Mouse (Mus musculus) mouse trophoblast stem cell (cell line): Measurements from ENCODE around the gene Cmtm7.

Experiments used
- in situ Hi-C, 2 experiments: fragments of 300-500 bp; cut with MseI, MboI; formaldehyde crosslinking; loops; 2 replicates in 1 of 2; 3 replicates in 1 of 2; pipeline ENCODE4 v1.15.1; 2025

The Cmtm7 gene

DNA sequence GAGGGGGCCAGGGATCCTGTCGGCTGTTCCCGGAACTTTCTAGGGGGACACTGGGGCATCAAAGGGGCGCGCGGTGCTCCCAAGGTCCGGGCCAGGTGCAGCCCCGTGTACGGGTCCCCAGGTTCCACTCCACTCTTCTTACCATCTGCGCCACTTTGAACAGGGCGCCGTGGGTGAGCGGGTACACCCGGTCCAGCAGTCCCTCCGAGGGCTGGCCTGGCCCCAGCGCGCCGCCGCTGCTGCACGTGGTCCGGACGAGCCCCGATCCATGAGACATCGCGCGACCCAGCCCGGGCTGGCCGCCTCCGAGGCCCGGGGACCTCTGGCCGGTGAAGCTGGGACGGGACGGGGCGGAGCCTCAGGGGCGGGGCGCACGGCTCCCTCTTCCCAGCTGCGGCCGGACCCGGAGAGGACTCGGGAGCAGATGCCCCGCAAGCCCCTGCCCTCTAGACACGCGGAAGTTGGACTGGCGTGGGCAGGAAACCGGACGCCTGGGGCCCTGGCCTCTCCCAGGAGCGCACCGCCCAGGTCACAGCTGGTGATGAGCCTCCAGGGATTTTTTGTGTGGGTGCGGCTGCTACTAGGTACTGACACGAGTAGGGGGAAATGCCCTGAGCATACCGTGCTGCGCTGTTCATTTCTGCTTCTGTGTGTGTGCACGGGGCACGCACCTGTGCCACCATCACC lies at the start of gene Cmtm7:
Gene Cmtm7 (minus strand): TSS at position 331 of the 687 bp plus-strand sequence.
- in situ Hi-C loops: no loop called here

DNA sequence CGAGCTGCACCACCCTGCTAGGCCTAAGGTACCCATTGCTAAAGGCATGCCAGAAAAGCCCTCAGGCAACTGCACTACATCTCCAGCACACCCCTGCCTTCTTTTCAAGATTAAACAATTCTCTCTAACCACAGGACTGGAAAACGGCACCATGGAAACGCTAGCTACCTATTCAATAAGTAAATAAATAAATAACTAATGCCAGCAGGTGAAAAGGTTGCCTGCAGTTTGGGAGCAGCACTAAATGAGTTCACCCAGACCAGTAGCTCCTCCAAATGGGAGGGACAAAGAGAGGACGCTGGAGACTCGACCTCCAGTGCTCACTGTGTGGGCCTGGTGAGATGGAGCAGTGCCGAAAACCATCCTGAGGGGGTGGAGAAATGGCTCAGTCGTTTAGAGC lies 48.7 kb upstream of the Cmtm7 start:
- in situ Hi-C loops: no loop called here

GRCm38 (mm10) chr9:114829669-114830068 lies 48.0 kb upstream of the Cmtm7 start:
- in situ Hi-C loops: no loop called here

DNA sequence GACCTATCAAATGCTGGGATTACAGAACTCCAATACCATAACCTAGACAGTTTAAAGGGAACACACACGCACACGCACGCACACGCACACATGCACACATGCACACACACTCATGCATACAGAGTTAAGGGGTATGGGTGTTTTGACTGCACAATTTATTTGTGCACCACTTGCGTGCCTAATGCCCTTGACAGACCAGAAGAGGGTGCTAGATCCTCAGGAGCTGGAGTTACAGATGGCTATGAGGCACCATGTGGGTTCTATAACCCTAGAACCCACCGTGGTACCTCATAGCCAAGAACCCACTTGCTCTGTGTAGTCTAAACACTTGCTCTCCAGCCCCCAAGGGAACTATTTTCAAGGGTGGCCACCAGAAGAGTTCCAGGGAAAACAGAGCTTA lies 46.7 kb upstream of the Cmtm7 start:
- in situ Hi-C loops: no loop called here

DNA sequence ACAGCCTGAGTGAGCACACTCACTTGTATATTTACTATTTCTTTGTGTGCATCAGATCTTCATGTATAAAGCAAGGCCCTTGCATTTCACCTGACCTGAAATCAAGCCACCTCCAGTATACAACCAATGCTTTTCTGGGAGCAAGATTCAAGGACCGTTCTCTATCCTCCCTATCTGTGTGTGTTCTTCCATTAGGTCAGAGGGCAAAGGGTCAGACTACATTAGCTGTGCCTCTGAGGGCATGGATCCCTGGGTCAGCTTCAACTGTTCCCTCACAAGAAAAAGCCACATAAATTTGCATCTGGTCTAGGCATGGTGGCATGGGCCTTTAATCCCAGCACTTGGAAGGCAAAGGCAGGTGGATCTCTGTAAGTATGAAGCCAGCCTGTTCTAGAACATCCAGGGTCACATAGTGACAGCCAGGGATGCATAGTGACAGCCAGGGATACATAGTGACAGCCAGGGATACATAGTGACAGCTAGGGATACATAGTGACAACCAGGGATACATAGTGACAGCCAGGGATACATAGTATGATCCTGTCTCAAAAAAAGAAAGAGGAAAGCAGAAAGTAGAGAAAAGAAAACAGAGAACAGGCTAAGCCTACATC lies 45.7 kb upstream of the Cmtm7 start:
- in situ Hi-C loops: no loop called here

DNA sequence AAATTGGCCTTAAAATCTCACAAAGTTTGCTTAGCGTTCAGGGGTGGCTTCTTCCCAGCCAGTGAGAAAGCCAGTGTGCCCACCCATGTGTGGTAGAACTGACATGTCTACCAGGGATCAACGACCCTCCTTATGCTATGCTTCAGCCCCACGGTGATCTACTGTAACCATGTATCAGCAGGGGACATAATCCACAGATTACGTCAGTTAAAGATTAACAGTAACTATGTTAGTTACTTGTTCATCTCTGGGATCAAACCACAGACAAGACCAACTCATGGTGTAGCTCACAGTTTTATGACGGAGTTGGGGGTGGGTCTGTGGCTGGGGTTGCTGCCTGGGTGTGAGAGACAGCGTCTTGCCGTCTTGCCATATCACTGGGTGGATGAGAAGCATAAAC lies 42.5 kb upstream of the Cmtm7 start:
- in situ Hi-C loops: no loop called here

DNA sequence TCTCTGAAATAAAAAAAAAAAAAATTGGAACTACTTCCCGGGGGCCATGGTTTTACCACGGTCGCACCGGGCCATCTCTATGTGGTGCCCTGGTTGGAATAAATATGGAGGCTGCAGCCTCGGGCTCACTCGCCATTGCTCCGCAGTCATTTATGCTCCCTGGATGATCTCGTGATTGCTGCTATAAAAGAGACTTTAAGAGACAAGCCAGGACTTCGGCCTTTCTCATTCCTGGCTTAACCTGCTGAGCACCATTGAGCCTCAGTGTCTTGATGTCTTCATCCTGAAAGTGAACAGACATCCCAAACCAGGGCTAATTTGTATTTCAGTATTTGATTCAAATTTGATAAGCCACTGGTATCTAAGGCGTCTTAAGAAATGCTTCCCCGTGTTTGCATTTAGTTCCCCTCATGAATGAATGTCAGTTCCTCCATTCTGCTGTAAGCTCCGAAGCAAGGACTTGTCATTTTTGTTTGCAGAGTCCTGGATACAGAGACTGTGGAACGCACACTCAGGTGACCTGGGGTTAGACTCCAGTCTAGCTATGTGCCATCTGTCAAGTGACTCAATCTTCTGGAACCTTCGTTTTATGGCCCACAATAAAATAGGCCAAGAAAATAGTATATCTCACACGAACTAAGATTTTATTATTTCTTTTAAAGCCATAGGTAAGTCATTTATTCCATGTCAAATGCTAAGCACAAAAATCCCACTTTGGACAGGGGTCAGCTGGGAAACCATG lies 40.1 kb upstream of the Cmtm7 start:
- in situ Hi-C loops: no loop called here

DNA sequence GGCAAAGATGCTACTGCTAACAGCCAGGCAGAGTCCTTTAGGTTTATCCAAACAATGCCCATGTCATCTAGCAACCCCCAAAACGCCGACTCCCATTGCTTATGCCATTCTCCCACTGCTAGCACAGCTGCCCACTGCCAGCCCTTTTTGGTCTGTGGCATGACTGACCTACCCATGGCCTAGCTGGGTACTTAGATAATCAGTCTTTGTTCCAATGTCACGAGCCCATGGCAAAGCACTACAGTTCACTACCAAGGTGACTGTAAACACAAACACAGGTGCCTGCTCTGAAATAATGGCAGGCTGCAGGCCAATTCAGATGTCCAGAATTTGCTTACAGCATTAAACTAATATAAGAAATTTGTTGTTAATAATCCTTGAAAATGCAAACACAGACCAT lies 37.3 kb upstream of the Cmtm7 start:
- in situ Hi-C loops: no loop called here

DNA sequence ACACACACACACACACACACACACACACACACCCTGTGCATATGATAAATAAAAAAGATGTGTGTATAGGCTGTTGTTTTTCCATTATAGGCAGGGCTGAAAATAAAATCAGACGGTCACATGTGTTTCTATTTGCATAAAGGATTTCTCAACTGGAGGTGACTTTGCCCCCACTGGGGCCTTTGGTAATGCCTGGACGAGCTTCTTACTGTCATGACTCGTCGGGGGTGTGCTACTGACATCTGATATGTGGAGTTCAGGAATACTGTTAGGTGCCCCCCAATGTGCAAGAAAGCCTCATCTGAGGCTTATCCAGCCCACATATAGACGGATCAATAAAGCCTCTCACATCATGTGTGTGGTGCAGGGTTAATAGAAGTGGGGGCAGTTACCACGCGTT lies 35.4 kb upstream of the Cmtm7 start:
- in situ Hi-C loops: no loop called here

DNA sequence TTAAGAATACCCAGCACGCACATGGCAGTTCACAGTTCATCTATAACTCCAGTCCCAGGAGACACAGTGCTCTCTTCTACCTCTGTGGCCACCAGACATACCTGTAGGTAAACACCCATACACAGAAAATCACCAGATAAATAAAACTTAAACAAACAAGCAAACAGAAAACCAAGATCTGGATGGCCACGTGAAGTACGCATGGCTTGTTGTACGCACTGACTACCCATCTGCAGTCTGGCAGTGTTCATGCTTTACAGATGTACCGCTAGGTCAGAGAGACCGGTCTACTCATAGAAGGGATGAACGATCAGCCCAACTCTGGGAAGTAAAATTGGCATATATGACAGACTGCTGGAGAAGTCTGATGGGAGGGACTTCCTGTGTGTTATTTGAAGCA lies 34.5 kb upstream of the Cmtm7 start:
- in situ Hi-C loops: no loop called here

- in situ Hi-C loops: no loop called here
Measured at GRCm38 (mm10) chr9:114815315-114815714, 33.7 kb upstream of the Cmtm7 start.

DNA sequence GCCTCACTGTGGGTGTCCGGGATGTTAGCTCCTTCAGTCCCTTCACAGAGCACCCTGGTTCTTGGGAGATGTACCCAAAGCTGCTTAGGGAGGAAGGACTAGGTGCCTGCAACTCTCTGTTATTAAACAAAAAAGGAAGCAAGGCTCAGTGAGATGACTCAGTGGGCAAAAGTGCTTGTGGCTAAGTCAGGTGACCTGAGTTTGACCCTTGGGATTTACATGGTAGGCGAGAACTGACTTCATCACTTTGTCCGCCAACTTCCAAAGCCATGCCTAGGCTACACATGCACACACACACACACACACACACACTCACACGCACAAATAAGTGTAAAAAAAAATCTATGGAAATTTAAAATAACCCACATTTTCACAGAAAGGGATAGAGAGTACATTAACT lies 30.3 kb upstream of the Cmtm7 start:
- in situ Hi-C loops: no loop called here

DNA sequence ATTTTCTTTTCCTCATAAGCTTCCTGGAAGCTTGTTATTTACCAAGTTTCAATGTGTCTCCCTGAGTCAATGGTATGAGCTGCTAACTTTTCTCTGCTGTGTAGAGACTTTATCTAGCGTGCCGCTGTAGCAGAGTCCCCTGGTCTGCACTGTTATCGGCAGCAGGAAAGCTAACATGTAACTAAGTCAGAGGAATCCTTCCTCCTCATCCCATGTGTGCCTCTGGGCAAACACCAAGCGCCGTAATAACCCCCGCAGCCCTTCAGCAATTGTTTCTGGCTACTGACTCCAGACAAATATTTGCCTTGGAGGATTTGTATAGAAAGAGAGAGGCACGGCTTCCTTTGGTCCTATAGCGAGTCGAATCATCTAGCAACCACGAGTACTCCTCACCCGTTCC lies 29.2 kb upstream of the Cmtm7 start:
- in situ Hi-C loops: no loop called here

DNA sequence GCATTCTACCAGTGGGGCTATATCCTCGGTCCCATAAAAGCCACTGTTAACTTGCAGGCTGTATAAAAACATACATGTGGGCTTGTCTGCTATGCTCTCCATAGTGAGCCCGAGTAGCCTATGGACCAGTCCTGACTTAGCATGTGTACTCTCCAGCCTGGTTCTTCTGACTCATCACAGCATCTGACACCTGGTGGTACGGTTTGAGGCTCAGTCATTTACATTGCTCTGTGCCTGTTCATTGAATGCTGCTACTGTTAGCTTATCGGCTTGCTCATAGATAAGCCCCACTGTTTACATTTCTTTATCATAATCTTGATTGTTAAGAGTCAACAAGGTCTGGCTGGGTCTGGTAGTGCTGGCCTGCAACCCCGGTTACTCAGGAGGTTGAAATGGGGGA lies 27.0 kb upstream of the Cmtm7 start:
- in situ Hi-C loops: no loop called here

DNA sequence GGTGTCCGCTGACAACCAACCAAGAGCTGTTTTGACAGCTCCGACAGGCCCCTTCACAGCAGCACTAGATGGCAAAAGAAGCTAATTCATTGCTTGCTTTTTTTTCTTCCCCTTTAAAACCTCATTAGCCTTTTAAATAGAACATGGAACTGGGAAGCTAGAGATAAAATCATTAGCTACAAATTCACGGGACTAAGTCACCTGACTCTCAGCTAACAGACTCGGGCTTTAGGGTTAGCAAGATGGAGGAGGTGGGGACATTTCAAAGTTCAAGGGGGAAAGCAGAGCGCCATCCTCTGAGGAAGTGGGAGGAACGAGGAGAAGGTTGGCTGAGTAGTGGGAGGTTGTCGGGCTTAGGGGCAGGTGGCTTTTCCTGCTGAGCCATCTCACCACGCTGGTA lies 25.6 kb upstream of the Cmtm7 start:
- in situ Hi-C loops: no loop called here

- in situ Hi-C loops: no loop called here
Measured at GRCm38 (mm10) chr9:114805151-114805671, 23.6 kb upstream of the Cmtm7 start.

DNA sequence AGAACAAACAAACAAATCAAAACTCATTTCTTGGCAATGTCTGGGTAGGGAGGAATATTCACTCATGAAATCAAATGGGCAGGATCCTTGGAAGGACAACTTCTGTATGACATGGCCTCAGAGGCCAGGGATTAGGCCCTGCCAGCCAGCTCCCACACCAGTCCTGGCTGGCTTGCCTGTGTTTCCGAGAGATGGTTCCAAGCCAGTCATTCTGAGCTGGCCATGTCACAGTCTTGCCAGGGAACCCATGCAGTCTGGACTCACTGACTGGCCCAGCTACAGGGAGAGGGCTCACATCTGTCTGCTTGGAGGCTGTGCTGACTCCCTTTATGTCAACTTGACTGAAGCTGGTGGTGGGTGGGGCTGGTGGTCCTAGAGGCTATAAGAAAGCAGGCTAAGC lies 20.5 kb upstream of the Cmtm7 start:
- in situ Hi-C loops: loop anchor here in 1 of 2 experiments (5.0 kb wide), 1 partner anchor 90 kb away; no protein-coding TSS in a partner anchor

DNA sequence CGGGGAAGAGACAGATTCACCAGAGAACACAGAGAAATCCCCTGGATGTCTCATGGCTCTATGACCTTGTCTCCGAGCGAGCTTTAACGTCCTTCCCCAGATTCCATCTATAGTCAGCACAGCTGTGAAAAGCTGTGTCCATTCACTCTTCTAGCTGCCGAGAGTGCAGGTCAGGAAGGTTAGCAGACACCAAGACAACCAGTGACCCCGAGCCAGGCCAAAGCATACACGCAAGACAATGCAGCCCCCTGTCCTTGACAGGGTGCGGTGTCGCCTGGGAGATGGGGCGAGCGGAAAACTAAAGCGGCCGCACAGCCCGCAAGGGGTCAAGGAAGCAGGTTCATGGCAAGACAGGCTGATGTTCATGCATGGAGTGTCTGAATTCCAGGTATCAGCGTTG lies 19.6 kb upstream of the Cmtm7 start:
- in situ Hi-C loops: loop anchor here in 1 of 2 experiments (5.0 kb wide), 1 partner anchor 91 kb away; no protein-coding TSS in a partner anchor

DNA sequence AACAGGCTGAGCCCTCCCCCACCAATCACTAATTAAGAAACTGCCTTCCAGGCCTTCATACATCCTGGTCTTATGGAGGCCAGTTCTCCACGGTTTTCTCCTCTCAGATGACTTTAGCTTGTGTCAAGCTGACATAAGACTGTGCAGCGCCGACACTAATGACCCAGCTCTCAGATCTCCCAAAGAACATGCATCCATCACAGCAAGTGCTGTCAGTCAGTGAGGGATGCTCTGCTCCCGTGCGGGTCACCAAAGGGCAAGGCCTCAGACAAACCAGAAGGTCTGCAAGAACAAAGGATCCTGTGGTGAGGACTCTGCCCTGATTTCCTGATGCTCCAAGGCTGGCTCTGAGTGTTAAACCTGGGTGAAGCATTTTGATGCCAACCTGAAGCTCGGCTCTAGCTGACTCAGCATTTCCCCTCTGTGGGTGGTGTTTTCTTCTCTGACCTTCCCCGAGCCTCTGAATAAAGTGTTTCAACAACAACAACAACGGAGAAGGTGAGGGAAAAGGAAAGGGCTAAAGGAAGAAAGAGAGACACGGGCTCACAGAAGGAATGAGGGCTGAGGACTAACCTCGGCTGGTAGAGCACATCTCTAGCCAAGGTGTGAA lies 17.9 kb upstream of the Cmtm7 start:
- in situ Hi-C loops: loop anchor here in 1 of 2 experiments (5.0 kb wide), 1 partner anchor 93 kb away; no protein-coding TSS in a partner anchor

DNA sequence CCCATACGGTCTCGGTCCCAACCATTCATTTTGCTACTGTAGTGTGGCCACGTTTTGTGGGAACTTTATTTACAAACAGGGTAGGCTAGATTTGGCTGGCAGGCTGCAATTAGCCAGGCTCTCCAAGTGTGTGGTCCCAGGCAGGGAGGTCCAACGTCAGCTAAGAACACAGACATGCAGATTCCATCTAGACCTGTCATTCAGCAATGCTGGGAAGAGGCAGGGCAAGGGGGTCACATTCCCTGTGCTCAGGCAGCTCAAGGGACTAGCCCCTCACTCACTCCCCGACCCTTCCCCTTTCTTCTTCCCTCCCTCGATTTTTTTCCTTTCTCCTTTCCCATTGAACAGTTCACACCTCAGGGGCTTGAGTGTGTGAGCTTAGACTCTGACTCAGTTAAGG lies 17.2 kb upstream of the Cmtm7 start:
- in situ Hi-C loops: no loop called here

GRCm38 (mm10) chr9:114797329-114798004 lies 15.8 kb upstream of the Cmtm7 start:
- in situ Hi-C loops: no loop called here
